Comparison of ENCODE assay signal across 20 mouse cellular contexts in the genomic region with DNA sequence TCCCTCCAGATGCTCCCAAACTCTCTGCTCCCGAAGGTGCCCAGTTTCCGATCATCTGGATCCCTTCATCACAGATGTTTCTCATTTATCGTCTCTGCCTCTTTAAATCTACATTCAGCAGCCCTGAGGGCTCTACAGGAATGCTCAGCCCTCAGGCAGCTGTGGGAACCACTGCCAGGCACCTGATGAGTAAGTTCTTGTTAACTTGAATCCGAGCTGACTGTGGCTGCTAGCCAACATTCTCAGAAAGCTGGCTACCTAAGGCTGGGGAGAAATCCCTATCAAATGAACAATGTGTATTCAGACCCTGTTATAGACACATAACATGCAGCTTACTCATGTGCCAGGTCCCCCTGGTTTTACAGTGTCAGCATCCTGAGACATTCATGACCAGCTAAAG. TPM values are rescaled to one million over a fixed set of nuclear protein-coding genes. Genes with fewer than 3 reads are reported as not detected.
DNase-seq lines count a peak whose midpoint lies in the region; ATAC-seq and TF ChIP-seq lines count a peak whose summit lies in the region.
"Had no signal": no experiment of that assay in that cellular context is flagged by ENCODE, and none has a peak within 500 bp of the region (broad histone marks: within the 10 kb centered on the region; RNA-seq: fewer than 3 reads in every experiment).

No protein-coding gene starts in this region.

- 0 out of 2 replicates have a peak, but pooled peaks have one; percentile 56 for ATAC-seq in heart, embryonic 15.5 days (replicated peaks; ENCODE audit: insufficient number of reproducible peaks, insufficient read depth, low FRiP score, low read depth)
- 0 out of 2 replicates have a peak, but pooled peaks have one; percentile 33 for ATAC-seq in embryonic facial prominence, embryonic 13.5 days (ENCODE audit: insufficient number of reproducible peaks, insufficient read depth, low FRiP score, low TSS enrichment, low read depth)
- peak; percentile 86 for ATAC-seq in limb, embryonic 13.5 days (ENCODE audit: low FRiP score, low read depth)
- ATAC-seq: forebrain, embryonic 14.5 days had no signal

- no peaks in the 10 kb centered on the region for H3K79me2 ChIP-seq in C2C12 (ENCODE audit: control insufficient read depth, insufficient read depth)

- H3K79me3 ChIP-seq in C2C12 (ENCODE audit: low read depth): no peaks in the 10 kb centered on the region

- no peak overlapping the region for H3ac ChIP-seq in C2C12 (ENCODE audit: control insufficient read depth, insufficient read length, low read depth)

- no peak for DNase-seq in heart, postnatal 4 days
- DNase-seq in retina, embryonic 14.5 days (ENCODE audit: low spot score): no peak
- DNase-seq in layer of hippocampus, postnatal 25 days (ENCODE audit: extremely low spot score in 1 of 2, low spot score in 1 of 2): no peak
- no peak for DNase-seq in thymus, adult 2 months
- DNase-seq: adrenal gland, postnatal 14 days; cerebellum, adult 9-10 months; heart, adult 11 months; midbrain, embryonic 14.5 days; right cerebral cortex, postnatal 14 days had no signal

- TF ChIP-seq POLR2A in thymus, adult 2 months (IDR thresholded peaks at IDR 0.05; ENCODE audit: control insufficient read depth, extremely low read depth, insufficient read depth, low read length, poor library complexity): no peak

- no peak overlapping the region for H3K9ac ChIP-seq in heart, embryonic 15.5 days
- H3K9ac ChIP-seq in embryonic facial prominence, embryonic 13.5 days: no peak overlapping the region
- H3K9ac ChIP-seq in limb, embryonic 13.5 days: no peak overlapping the region
- H3K9ac ChIP-seq: liver, embryonic 14.5 days had no signal

- no peaks in the 10 kb centered on the region for H3K9me3 ChIP-seq in heart, embryonic 15.5 days (replicated peaks)
- no peaks in the 10 kb centered on the region for H3K9me3 ChIP-seq in embryonic facial prominence, embryonic 13.5 days
- H3K9me3 ChIP-seq in limb, embryonic 13.5 days: no peaks in the 10 kb centered on the region
- H3K9me3 ChIP-seq: G1E; hindbrain, embryonic 10.5 days had no signal

- H3K4me1 ChIP-seq in heart, embryonic 15.5 days (replicated peaks): peaks cover 15% of the 10 kb centered on the region
- peaks cover 30% of the 10 kb centered on the region for H3K4me1 ChIP-seq in embryonic facial prominence, embryonic 13.5 days
- H3K4me1 ChIP-seq in limb, embryonic 13.5 days: peaks cover 35% of the 10 kb centered on the region
- peaks cover 32% of the 10 kb centered on the region for H3K4me1 ChIP-seq in thymus, adult 2 months (replicated peaks; ENCODE audit: control insufficient read depth, insufficient read depth, low read length)

- no peak overlapping the region for H3K4me3 ChIP-seq in heart, embryonic 15.5 days
- H3K4me3 ChIP-seq in C2C12 (ENCODE audit: insufficient read depth, poor library complexity, severe bottlenecking): no peak overlapping the region
- no peak overlapping the region for H3K4me3 ChIP-seq in embryonic facial prominence, embryonic 13.5 days
- no peak overlapping the region for H3K4me3 ChIP-seq in limb, embryonic 13.5 days
- H3K4me3 ChIP-seq in thymus, adult 2 months (ENCODE audit: control insufficient read depth, insufficient read depth, low read length): no peak overlapping the region
- H3K4me3 ChIP-seq: hindbrain, embryonic 10.5 days had no signal

- 30% methylated on average over 4 of the region's 4 CpGs for WGBS in heart, embryonic 15.5 days
- WGBS in embryonic facial prominence, embryonic 13.5 days: 13% methylated on average over 4 of the region's 4 CpGs
- 9% methylated on average over 4 of the region's 4 CpGs for WGBS in limb, embryonic 13.5 days
- WGBS in thymus, adult 2 months: 73% methylated on average over 4 of the region's 4 CpGs

- peak overlapping the region; percentile 30; the same call in 1 of the 2 replicates for H3K27ac ChIP-seq in heart, embryonic 15.5 days
- H3K27ac ChIP-seq in embryonic facial prominence, embryonic 13.5 days: peak overlapping the region; percentile 39; the same call in 1 of the 2 replicates
- H3K27ac ChIP-seq in limb, embryonic 13.5 days: peak overlapping the region; percentile 69; the same call in 1 of the 2 replicates
- no peak overlapping the region for H3K27ac ChIP-seq in thymus, adult 2 months (ENCODE audit: control insufficient read depth, insufficient read depth, low read length)
- H3K27ac ChIP-seq: hindbrain, embryonic 10.5 days; liver, embryonic 14.5 days; macrophage had no signal

- H3K27me3 ChIP-seq in heart, embryonic 15.5 days: no peaks in the 10 kb centered on the region
- H3K27me3 ChIP-seq in C2C12 (ENCODE audit: control insufficient read depth, insufficient read depth, insufficient read length): no peaks in the 10 kb centered on the region
- H3K27me3 ChIP-seq in embryonic facial prominence, embryonic 13.5 days: no peaks in the 10 kb centered on the region
- H3K27me3 ChIP-seq in limb, embryonic 13.5 days: no peaks in the 10 kb centered on the region
- no peaks in the 10 kb centered on the region for H3K27me3 ChIP-seq in thymus, adult 2 months (ENCODE audit: control insufficient read depth, insufficient read depth, low read length)

- TF ChIP-seq CTCF in C2C12 (IDR thresholded peaks at IDR 0.05; ENCODE audit: control insufficient read depth, insufficient read depth, insufficient read length): no peak
- no peak for TF ChIP-seq CTCF in thymus, adult 2 months (IDR thresholded peaks at IDR 0.05; ENCODE audit: borderline replicate concordance, control insufficient read depth, extremely low read depth, insufficient read depth, low read length, poor library complexity)

- no peaks in the 10 kb centered on the region for H3K36me3 ChIP-seq in heart, embryonic 15.5 days
- peaks cover 3% of the 10 kb centered on the region for H3K36me3 ChIP-seq in C2C12 (ENCODE audit: control insufficient read depth, insufficient read depth)
- H3K36me3 ChIP-seq in embryonic facial prominence, embryonic 13.5 days: 0 out of 2 replicates have a peak, but pooled peaks cover 5% of the 10 kb centered on the region
- H3K36me3 ChIP-seq in limb, embryonic 13.5 days: peaks cover 5% of the 10 kb centered on the region
- no peaks in the 10 kb centered on the region for H3K36me3 ChIP-seq in thymus, adult 2 months (ENCODE audit: control insufficient read depth, insufficient read depth, low read length)

- no peak overlapping the region for H3K4me2 ChIP-seq in heart, embryonic 15.5 days
- no peak overlapping the region for H3K4me2 ChIP-seq in embryonic facial prominence, embryonic 13.5 days
- H3K4me2 ChIP-seq in limb, embryonic 13.5 days (replicated peaks): no peak overlapping the region

TF ChIP-seq in C2C12, 6 proteins besides CTCF, POLR2A, EP300 and RAD21:
- TF ChIP-seq MYOD1 (IDR thresholded peaks at IDR 0.05; ENCODE audit: control insufficient read depth, insufficient read length, low read depth) (peak; percentile 53), USF1 (IDR thresholded peaks at IDR 0.05; ENCODE audit: low read depth) (no peak)

RNA-seq across cellular contexts. Expression of a gene that starts 9.7 kb away (rescaled TPM):
- polyA plus RNA-seq in heart, embryonic 15.5 days (2015; fragmentation: Nextera tagmentation; extraction: Ambion mirVana): 42.1 and 57.9 TPM in 2 replicates
- 10 to 100 TPM; 16.1 to 18.8 TPM for total RNA-seq in heart, postnatal 4 days (2021)
- polyA plus RNA-seq in C2C12 (2012; fragmentation: generic; extraction: Trizol): 114 TPM
- polyA plus RNA-seq in embryonic facial prominence, embryonic 13.5 days (2015; fragmentation: Nextera tagmentation; extraction: Ambion mirVana): 98.7 and 109 TPM in 2 replicates
- 112 and 113 TPM in 2 replicates for polyA plus RNA-seq in limb, embryonic 13.5 days (2015; fragmentation: Nextera tagmentation; extraction: Ambion mirVana)
- 10 to 100 TPM; 40.0 to 48.0 TPM for total RNA-seq in layer of hippocampus, postnatal 25 days (2021)
- 101 and 106 TPM in 2 replicates for polyA plus RNA-seq in thymus, adult 2 months (2012; rRNA removed)

RNA-seq across cellular contexts. Expression of a gene that starts 20.9 kb away (rescaled TPM):
- 0.05 and 0.14 TPM in 2 replicates for polyA plus RNA-seq in heart, embryonic 15.5 days (2015; fragmentation: Nextera tagmentation; extraction: Ambion mirVana)
- not detected for total RNA-seq in heart, postnatal 4 days (2021)
- not detected for polyA plus RNA-seq in C2C12 (2012; fragmentation: generic; extraction: Trizol)
- 0.11 and 0.48 TPM in 2 replicates for polyA plus RNA-seq in embryonic facial prominence, embryonic 13.5 days (2015; fragmentation: Nextera tagmentation; extraction: Ambion mirVana)
- 0.27 TPM in 2 replicates for polyA plus RNA-seq in limb, embryonic 13.5 days (2015; fragmentation: Nextera tagmentation; extraction: Ambion mirVana)
- total RNA-seq in layer of hippocampus, postnatal 25 days (2021): 1 to 10 TPM; 3.0 to 4.2 TPM
- 0.98 and 1.9 TPM in 2 replicates for polyA plus RNA-seq in thymus, adult 2 months (2012; rRNA removed)
- total RNA-seq: gastrocnemius, adult 18-20 months had no signal
- polyA plus RNA-seq: G1E; liver, embryonic 14.5 days; macrophage; neural tube, embryonic 11.5 days had no signal

RNA-seq across cellular contexts. Expression of a gene that starts 21.0 kb away (rescaled TPM):
- 1.0 and 1.5 TPM in 2 replicates for polyA plus RNA-seq in heart, embryonic 15.5 days (2015; fragmentation: Nextera tagmentation; extraction: Ambion mirVana)
- under 1 TPM; 0.48 to 0.79 TPM for total RNA-seq in heart, postnatal 4 days (2021)
- polyA plus RNA-seq in C2C12 (2012; fragmentation: generic; extraction: Trizol): 2.1 TPM
- polyA plus RNA-seq in embryonic facial prominence, embryonic 13.5 days (2015; fragmentation: Nextera tagmentation; extraction: Ambion mirVana): 1.6 and 2.1 TPM in 2 replicates
- polyA plus RNA-seq in limb, embryonic 13.5 days (2015; fragmentation: Nextera tagmentation; extraction: Ambion mirVana): 1.8 and 2.2 TPM in 2 replicates
- 10 to 100 TPM; 11.2 to 12.4 TPM for total RNA-seq in layer of hippocampus, postnatal 25 days (2021)
- 6.0 and 6.4 TPM in 2 replicates for polyA plus RNA-seq in thymus, adult 2 months (2012; rRNA removed)
- total RNA-seq: G1E had no signal
- polyA plus RNA-seq: G1E had no signal

RNA-seq across cellular contexts. Expression of a gene that starts 28.3 kb away (rescaled TPM):
- 10.0 and 12.1 TPM in 2 replicates for polyA plus RNA-seq in heart, embryonic 15.5 days (2015; fragmentation: Nextera tagmentation; extraction: Ambion mirVana)
- total RNA-seq in heart, postnatal 4 days (2021): 10 to 100 TPM; 17.7 to 18.0 TPM
- 38.5 TPM for polyA plus RNA-seq in C2C12 (2012; fragmentation: generic; extraction: Trizol)
- polyA plus RNA-seq in embryonic facial prominence, embryonic 13.5 days (2015; fragmentation: Nextera tagmentation; extraction: Ambion mirVana): 13.6 and 13.7 TPM in 2 replicates
- polyA plus RNA-seq in limb, embryonic 13.5 days (2015; fragmentation: Nextera tagmentation; extraction: Ambion mirVana): 16.2 and 17.7 TPM in 2 replicates
- 10 to 100 TPM; 18.7 to 18.9 TPM for total RNA-seq in layer of hippocampus, postnatal 25 days (2021)
- 47.3 and 49.3 TPM in 2 replicates for polyA plus RNA-seq in thymus, adult 2 months (2012; rRNA removed)

Comparison
In these comparisons a context has a peak if more than half of its experiments do, and no peak if none do; other contexts are left out.
1. ATAC-seq: peak in every context shown above with its lines; median percentile 86 in limb, embryonic 13.5 days; 56 in heart, embryonic 15.5 days; 33 in embryonic facial prominence, embryonic 13.5 days.